Mouse (Mus musculus): ENCODE measurements at regions not wholly inside any gene's neighbourhood (a gene's known extent, or its start where the extent isn't known, plus 50 kb on each side); places are given as distances from the start of the nearest gene placed in this dataset.
A peak's percentile ranks its signal among the peaks of the same experiment; 100 is the strongest.
"Not testable (repeated sequence)": the region's sequence is repeated elsewhere in the genome, so short reads cannot be mapped to it uniquely, and the experiment has no call there.

DNA sequence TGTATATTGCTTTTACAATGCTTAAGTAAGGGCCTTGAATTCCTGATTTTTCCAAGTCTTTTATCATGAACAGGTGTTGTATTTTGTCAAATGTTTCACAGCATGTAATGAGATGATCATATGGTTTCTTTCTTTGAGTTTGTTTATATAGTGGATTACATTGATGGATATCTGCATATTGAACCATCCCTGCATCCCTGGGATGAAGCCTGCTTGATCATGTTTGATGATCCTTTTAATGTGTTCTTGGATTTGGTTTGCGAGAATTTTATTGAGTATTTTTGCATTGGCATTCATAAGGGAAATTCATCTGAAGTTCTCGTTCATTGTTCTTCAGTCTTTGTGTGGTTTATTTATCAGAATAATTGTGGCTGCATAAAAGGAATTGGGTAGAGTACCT, 160.2 kb downstream of the Btbd35f17 start:
- DNase-seq (ENCODE audit: low spot score): not testable (repeated sequence)

DNA sequence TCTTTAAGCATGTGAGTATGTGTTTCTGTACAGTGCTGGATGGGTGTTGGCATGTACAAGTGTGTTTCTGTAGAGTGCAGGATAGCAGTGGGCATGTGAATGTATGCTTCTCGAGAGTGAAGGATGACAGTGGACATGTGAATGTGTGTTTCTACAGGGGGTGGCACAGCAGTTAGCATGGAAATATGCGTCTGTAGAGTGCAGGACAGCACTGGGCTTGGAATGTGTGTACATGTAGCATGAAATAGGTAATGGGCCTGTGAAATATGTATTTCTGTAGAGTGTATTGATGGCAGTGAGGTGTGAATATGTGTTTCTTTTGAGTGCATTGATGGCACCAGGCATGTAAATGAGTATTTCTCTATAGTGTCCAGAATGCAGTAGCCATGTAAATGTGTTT, 173.5 kb downstream of the Btbd35f17 start:
- not testable (repeated sequence) for DNase-seq (ENCODE audit: low spot score)

DNA sequence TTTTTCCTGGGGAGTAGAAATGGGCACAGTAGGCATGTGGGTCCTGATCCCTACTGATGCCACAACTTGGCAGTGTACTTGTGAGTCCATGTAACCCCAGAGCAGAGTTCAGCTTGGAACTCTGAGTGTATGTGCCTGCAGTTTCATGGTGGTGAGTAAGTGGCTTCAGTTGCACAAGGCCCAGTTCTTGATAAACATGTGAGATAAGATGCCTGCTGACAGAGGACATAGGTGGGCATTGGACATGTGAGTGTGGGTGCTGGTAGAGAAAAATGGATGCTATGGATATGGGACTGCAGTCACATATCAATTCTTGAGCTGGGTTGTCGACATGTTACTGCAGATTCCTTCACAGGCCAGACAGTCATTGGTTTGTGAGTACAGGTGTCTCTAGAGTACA, 178.4 kb downstream of the Btbd35f17 start:
- DNase-seq (ENCODE audit: low spot score): peak; percentile 22

All from urinary bladder, adult 2 months (tissue).